Mouse (Mus musculus) heart, embryonic 15.5 days (tissue): Measurements from ENCODE around the gene Zbtb33. TPM values are rescaled to one million over a fixed set of nuclear protein-coding genes. Genes with fewer than 3 reads are reported as not detected.
"Not testable (repeated sequence)": the region's sequence is repeated elsewhere in the genome, so short reads cannot be mapped to it uniquely, and the experiment has no call there.

ENCODE experiments used
- ATAC-seq: fragments of 200-750 bp; cut with Nextera tagmentation; replicated peaks from 2 replicates; pipeline ENCODE4 v1.8.0; 2017; ENCODE audit warnings: low read depth, moderate TSS enrichment; ENCODE audit not compliant: insufficient number of reproducible peaks, insufficient read depth, low FRiP score
- H3K27ac ChIP-seq: fragments of 300-500 bp; sonication (generic); 2 replicates; pipeline ENCODE4 v1.5.1; 2015; ENCODE audit warnings: mild to moderate bottlenecking, inconsistent platforms
- H3K27me3 ChIP-seq: fragments of 300-500 bp; sonication (generic); 2 replicates; pipeline ENCODE4 v1.6.1; 2015; ENCODE audit warnings: inconsistent platforms
- H3K36me3 ChIP-seq: fragments of 300-500 bp; sonication (generic); 2 replicates; pipeline ENCODE4 v1.6.1; 2015; ENCODE audit warnings: mild to moderate bottlenecking, inconsistent platforms
- H3K4me1 ChIP-seq: fragments of 300-500 bp; sonication (generic); replicated peaks from 2 replicates; pipeline ENCODE4 v1.6.1; 2015; ENCODE audit warnings: inconsistent platforms
- H3K4me2 ChIP-seq: fragments of 300-500 bp; sonication (generic); 2 replicates; pipeline ENCODE4 v1.6.1; 2015; ENCODE audit warnings: inconsistent platforms, mild to moderate bottlenecking, moderate library complexity
- H3K4me3 ChIP-seq: fragments of 300-500 bp; sonication (generic); 2 replicates; pipeline ENCODE4 v1.5.1; 2015; ENCODE audit warnings: mild to moderate bottlenecking, inconsistent platforms
- H3K9ac ChIP-seq: fragments of 300-500 bp; sonication (generic); 2 replicates; pipeline ENCODE4 v1.6.1; 2015; ENCODE audit warnings: mild to moderate bottlenecking, inconsistent platforms
- H3K9me3 ChIP-seq: fragments of 300-500 bp; sonication (generic); replicated peaks from 2 replicates; pipeline ENCODE4 v1.6.1; 2016; ENCODE audit warnings: inconsistent platforms
- WGBS: fragments of 180-500 bp; shearing (Covaris S2); methylation state at CpG from one replicate; pipeline ENCODE4 v1.1.7; 2015; ENCODE audit warnings: mixed read lengths; 5-methylcytosine and 5-hydroxymethylcytosine counted together
- polyA plus RNA-seq: library from polyadenylated mRNA; unstranded; fragments of >200 nt; fragmentation: Nextera tagmentation; extraction: Ambion mirVana; gene quantifications from 2 replicates; pipeline ENCODE4 v1.2.1, GENCODE M21; 2015

The Zbtb33 gene
- 2.0 and 2.2 TPM in 2 replicates for polyA plus RNA-seq

DNA sequence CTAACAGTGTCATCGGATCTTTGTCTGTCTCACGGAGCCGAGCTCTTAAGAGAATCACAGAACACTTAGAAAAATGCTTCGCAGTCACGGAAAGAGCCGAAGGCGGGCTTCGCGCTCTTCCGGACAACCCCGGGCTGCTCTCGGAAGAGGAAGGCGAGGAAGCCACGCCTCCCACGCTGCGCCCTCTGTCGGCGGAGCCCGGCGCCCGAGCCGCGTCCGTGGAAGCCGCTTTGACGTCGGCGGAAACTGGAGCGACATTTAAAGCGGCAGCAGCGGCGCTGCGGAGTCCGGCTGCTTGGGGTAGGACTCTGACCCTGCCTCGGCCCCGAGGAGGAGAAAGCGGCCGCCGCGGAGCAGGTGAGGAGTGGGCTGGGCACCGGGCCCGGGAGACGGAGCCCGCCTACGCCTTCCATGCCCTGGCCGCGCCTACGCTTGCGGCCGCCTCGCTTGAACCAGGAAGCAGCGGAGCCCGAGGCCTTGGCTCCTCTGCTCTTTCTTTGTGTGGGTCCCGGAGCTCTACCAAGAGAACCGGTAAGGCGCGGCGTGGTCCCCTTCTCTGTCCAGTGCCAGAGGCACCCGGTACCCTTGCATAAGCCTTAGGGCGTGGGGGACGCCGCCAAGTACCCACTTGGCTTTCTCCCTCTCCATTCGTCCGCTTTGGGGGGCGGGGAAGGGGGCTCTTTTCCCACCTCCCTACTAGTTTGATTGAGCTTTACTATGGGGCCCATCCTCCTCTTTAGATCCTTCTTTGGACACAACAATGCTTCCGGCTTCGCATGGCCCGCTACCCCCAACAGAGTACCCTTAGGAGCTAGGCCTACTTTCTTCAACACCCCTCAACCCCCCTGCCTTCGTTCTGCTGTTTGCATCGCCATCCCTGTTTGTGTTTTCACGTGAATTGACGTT is at the start of gene Zbtb33:
Zbtb33 (plus strand) TSS at position 242 of the 906 bp plus-strand sequence.
- 10% methylated on average over 67 of the region's 72 CpGs for WGBS
- H3K9me3 ChIP-seq = no peaks in the 10 kb centered on the region
- H3K36me3 ChIP-seq = no peaks in the 10 kb centered on the region
- no peaks in the 10 kb centered on the region for H3K4me1 ChIP-seq
- H3K27me3 ChIP-seq = no peaks in the 10 kb centered on the region; the same call in 1 of the 2 replicates
- peak within 1 kb of the TSS; percentile 64 for H3K4me2 ChIP-seq
- H3K9ac ChIP-seq = peak within 1 kb of the TSS; percentile 78
- peak within 1 kb of the TSS; percentile 76 for H3K4me3 ChIP-seq
- peak; percentile 88 for ATAC-seq
- peak within 1 kb of the TSS; percentile 91 for H3K27ac ChIP-seq

DNA sequence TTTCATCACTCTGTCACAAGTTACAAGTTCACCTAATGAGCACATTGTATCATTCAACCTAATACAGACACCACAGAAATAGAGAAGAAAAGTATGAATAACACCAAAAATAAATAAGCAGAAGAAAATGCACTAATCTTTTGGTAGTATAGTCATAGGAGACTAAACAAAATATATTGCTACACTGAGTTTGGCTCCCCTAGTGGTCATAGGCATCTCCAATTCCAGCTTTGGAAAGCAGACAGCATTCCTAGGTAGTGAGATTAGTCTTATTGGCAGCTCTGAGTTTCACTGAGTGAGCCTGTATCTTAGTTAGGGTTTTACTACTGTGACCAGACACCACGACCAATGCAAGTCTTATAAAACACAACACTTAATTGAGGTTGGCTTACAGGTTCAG is 30.5 kb upstream of the Zbtb33 start:
- no peaks in the 10 kb centered on the region for H3K27me3 ChIP-seq
- no peaks in the 10 kb centered on the region for H3K9me3 ChIP-seq
- WGBS = 56% methylated on average over 1 of the region's 1 CpGs
- H3K4me3 ChIP-seq = no peak overlapping the region
- ATAC-seq = no peak
- H3K9ac ChIP-seq = no peak overlapping the region
- H3K36me3 ChIP-seq = no peaks in the 10 kb centered on the region
- H3K4me1 ChIP-seq = no peaks in the 10 kb centered on the region
- H3K4me2 ChIP-seq = no peak overlapping the region
- no peak overlapping the region for H3K27ac ChIP-seq

DNA sequence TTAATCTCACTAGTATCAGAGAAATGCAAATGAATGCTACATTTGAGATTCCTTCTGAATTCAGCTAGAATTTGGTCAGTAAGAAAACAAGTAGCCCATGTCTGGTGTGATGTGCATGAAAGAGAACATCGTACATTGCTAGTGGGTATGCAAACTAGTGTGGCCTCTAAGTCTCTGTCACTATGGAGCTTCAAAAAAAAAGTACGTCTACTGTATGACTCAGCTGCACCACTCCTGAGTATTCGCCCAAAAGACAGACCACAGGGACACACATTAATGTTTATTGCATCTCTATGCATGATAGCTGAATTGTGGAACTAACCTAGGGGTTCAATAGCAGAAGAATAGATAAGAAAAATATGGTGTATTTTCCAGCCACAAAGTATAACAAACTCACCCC is 24.3 kb upstream of the Zbtb33 start:
- H3K4me3 ChIP-seq = no peak overlapping the region
- no peaks in the 10 kb centered on the region for H3K36me3 ChIP-seq
- 76% methylated on average over 3 of the region's 3 CpGs for WGBS
- no peak for ATAC-seq
- H3K4me2 ChIP-seq = no peak overlapping the region
- no peaks in the 10 kb centered on the region for H3K4me1 ChIP-seq
- no peaks in the 10 kb centered on the region for H3K9me3 ChIP-seq
- H3K27ac ChIP-seq = no peak overlapping the region
- no peak overlapping the region for H3K9ac ChIP-seq
- no peaks in the 10 kb centered on the region for H3K27me3 ChIP-seq

DNA sequence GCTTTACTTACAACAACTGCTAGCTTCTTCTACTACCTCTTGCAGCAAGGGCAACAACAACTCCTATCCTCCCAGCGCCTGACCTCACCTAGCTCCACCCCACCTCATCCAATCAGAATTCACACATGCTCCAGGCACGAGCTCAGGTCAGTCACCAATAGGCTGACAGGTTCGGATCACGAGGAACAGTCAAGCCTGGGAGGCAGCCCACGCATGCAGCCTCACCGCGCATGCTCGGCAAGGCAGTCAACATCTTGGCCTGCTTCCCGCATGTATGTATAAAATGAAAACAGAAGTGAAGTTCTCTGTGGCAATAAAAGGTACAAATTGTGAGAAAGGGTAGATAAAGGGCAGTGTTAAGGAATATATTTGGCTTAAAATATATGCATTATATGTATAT is 23.5 kb upstream of the Zbtb33 start:
- 64% methylated on average over 9 of the region's 9 CpGs for WGBS
- ATAC-seq = no peak

DNA sequence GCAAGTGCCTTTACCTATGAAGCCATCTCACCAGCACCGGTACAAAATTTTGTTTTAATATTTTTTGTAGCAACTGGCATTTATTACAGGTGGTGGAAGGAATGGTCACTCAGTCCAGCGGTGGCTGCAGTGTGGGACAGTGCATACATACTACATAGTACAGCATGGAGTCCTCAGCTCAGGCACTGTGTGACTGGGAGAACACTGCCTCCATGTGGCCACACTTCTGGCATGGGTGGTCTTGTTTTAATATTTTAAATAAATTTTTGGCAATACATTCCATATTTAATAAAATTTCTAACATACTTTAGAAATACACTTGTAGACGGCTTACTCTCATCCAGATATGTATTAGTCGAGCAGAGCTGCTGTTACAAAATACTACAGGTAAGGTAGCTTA is 23.0 kb upstream of the Zbtb33 start:
- Histone ChIP-seq H3K9me3 (no peaks in the 10 kb centered on the region), H3K27ac (no peak overlapping the region), H3K4me3 (no peak overlapping the region), H3K36me3 (no peaks in the 10 kb centered on the region), H3K9ac (no peak overlapping the region), H3K27me3 (no peaks in the 10 kb centered on the region), H3K4me2 (no peak overlapping the region), H3K4me1 (no peaks in the 10 kb centered on the region)
- no peak for ATAC-seq
- WGBS = 71% methylated on average over 4 of the region's 4 CpGs

More for the DNA sequence above, 23.5 kb upstream of the Zbtb33 start:
- Histone ChIP-seq H3K27ac (no peak overlapping the region), H3K4me2 (no peak overlapping the region), H3K9ac (no peak overlapping the region), H3K4me1 (no peaks in the 10 kb centered on the region), H3K27me3 (no peaks in the 10 kb centered on the region), H3K36me3 (no peaks in the 10 kb centered on the region), H3K9me3 (no peaks in the 10 kb centered on the region), H3K4me3 (no peak overlapping the region)

DNA sequence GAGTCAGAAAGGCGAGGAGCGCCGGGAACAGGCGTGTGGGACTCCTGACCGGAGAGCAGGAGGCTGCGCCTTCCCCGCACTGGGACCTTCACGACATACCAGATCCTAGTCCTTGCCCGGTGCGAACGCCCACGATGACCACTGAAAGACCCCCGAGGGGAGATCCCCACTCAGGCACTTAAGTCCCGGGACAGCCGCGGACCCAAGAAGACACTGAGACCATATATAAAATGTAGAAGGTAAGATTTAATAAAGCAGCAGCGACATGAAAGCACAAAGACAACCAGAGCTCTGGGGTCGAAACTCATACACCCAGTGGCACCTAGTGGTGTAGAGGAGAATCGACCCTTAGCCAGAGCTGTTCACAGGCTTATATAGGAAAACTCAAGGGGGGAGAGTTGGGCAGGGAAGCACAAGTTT is 9.7 kb upstream of the Zbtb33 start:
- not testable (repeated sequence) for H3K36me3 ChIP-seq, H3K4me1 ChIP-seq, ATAC-seq, H3K27ac ChIP-seq, H3K9ac ChIP-seq, H3K27me3 ChIP-seq, H3K9me3 ChIP-seq
- Histone ChIP-seq H3K4me3 (peak overlapping the region; percentile 40), H3K4me2 (peak overlapping the region; percentile 83)
- WGBS = 22% methylated on average over 19 of the region's 19 CpGs

DNA sequence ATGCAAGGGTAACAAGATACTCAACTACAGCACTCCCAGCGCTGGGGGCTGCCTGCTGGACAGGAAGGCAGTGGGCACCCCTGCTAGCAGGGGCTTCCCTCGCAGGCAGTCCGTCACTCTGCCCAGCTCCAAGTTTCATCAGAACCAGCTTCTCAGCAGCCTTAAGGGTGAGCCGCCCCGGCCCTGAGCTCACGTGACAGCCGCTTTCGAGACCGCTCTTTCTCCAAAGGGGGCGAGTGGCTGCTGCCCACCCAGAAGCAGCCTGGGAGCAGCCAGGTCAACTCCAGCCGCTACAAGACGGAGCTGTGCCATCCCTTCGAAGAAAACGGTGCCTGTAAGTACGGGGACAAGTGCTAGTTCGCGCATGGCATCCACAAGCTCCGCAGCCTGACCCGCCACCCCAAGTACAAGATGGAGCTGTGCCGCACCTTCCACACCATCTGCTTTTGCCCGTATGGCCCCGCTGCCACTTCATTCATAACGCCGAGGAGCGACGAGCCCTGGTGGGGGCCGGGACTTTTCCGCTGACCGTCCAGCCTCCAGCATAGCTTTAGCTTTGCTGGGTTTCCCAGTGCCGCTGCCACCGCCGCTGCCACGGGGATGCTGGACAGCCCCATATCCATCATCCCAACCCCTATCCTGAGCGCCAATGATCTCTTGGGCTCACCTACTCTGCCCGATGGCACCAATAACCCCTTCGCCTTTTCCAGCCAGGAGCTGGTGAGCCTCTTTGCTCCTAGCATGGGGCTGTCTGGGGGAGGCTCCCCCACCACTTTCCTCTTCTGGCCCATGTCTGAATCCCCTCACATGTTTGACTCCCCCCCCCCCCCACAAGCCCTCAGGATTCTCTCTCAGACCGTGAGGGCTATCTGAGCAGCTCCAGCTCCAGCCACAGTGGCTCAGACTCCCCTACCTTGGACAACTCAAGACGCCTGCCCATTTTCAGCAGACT is 8.7 kb upstream of the Zbtb33 start:
- Histone ChIP-seq H3K9ac (peak overlapping the region; percentile 25), H3K27me3 (no peaks in the 10 kb centered on the region), H3K4me3 (peak overlapping the region; percentile 51), H3K4me2 (peak overlapping the region; percentile 83), H3K27ac (peak overlapping the region; percentile 6; the same call in 1 of the 2 replicates), H3K9me3 (no peaks in the 10 kb centered on the region), H3K4me1 (no peaks in the 10 kb centered on the region), H3K36me3 (no peaks in the 10 kb centered on the region)
- 22% methylated on average over 38 of the region's 38 CpGs for WGBS
- peak; percentile 55 for ATAC-seq

DNA sequence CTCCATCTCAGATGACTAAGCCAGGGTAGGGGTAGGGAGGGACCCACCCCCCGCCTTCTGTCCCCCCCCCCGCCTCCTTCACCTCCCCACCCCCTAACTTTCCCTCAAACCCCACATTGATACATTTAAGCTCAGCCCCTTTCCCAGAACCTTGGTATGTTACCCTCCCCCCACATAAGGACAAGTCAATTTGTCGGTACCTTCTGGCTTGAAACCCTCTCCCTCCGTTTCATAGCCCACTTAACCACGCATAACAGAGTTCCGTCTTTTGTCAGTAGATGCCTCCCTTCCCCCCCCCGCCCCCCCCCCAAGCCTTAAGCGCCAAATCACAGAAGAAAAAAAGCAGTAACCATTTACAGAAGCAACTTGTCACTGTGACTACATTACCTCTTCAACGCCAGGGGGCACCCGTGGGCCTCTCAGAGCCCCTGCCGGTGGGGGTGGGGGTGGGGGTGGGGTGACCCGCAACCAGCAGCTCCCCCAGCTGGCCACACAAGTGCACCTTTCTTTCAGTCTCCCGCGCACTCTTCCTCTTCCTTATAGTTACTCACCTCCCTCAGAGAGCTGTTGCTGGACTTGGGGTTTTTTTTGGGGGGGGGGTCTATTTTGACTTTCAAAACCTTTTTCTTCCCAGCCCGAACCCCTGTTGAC is 7.9 kb upstream of the Zbtb33 start:
- H3K9me3 ChIP-seq = no peaks in the 10 kb centered on the region
- no peaks in the 10 kb centered on the region; the same call in 1 of the 2 replicates for H3K27me3 ChIP-seq
- H3K4me3 ChIP-seq = peak overlapping the region; percentile 51; the same call in 1 of the 2 replicates
- 0 out of 2 replicates have a peak, but pooled peaks have one; percentile 53 for ATAC-seq
- WGBS = 12% methylated on average over 14 of the region's 15 CpGs
- peak overlapping the region; percentile 83 for H3K4me2 ChIP-seq
- H3K9ac ChIP-seq = no peak overlapping the region
- no peak overlapping the region for H3K27ac ChIP-seq
- H3K4me1 ChIP-seq = no peaks in the 10 kb centered on the region
- H3K36me3 ChIP-seq = no peaks in the 10 kb centered on the region

DNA sequence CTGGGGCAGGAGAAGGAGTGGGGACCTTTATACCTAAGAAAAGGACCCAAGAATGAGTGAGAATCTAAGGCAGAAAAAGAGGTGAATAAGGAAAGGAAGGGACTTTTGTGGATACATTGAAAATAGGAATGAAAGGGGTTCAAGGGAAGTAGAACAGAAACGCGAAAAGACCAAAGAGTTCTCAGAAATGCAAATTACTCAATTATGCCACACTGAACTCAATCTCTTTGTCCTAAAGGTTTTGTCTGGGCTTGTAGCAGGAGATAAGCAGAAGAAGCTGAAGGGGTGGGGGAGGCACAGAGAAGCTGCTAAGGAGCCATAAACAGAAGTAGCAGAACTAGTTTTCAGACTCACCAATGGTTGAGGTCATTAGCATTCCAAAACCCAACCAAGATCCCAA is 4.1 kb upstream of the Zbtb33 start:
- no peak overlapping the region for H3K4me3 ChIP-seq
- no peak overlapping the region for H3K27ac ChIP-seq
- H3K4me2 ChIP-seq = no peak overlapping the region
- no peaks in the 10 kb centered on the region for H3K36me3 ChIP-seq
- no peak overlapping the region for H3K9ac ChIP-seq
- no peaks in the 10 kb centered on the region for H3K4me1 ChIP-seq
- no peaks in the 10 kb centered on the region; the same call in 1 of the 2 replicates for H3K27me3 ChIP-seq
- ATAC-seq = no peak
- H3K9me3 ChIP-seq = no peaks in the 10 kb centered on the region
- whole genome bisulfite sequencing = 34% methylated on average over 2 of the region's 2 CpGs

DNA sequence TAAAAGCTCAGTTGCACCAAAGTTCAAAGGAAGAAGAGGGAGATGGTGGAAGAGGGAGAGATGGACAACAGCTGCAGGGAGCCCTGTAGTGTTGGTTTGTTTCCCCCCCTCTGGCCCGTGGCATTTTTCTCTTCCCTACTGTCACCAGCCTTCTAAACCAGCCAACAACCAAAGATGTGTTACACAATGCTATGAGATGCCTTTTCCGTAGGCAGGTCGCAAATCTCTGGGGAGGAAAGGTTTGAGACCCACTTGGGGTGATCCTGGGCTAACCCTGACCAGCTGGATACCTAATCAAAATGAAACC is 818 bp downstream of the Zbtb33 start:
- H3K9me3 ChIP-seq = no peaks in the 10 kb centered on the region
- ATAC-seq = no peak

DNA sequence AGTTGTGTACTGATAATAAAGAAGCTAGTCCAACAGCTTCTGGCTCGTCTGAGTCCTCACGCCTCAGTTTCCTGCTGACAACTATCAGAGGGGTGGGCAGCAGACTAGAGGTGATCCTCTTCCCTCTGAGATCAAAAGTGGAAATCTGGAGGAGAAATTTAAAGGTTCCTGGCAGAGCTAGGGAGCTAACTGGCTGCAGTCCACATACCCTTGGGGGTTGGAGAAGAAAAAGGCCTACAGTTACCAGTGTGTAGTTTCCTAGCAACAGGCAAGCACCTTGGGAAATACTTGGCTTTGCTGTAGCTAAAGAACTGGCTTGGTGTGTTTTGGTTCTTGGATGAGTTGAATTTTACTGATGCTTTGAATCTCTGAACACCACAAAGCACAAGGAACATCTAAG is 12.2 kb downstream of the Zbtb33 start:
- Histone ChIP-seq H3K9ac (no peak overlapping the region), H3K4me2 (no peak overlapping the region), H3K36me3 (no peaks in the 10 kb centered on the region), H3K4me3 (no peak overlapping the region), H3K27ac (no peak overlapping the region), H3K4me1 (no peaks in the 10 kb centered on the region), H3K27me3 (no peaks in the 10 kb centered on the region), H3K9me3 (no peaks in the 10 kb centered on the region)
- WGBS = 50% methylated on average over 2 of the region's 2 CpGs
- no peak for ATAC-seq

More for the DNA sequence above, 818 bp downstream of the Zbtb33 start:
- Histone ChIP-seq H3K36me3 (no peaks in the 10 kb centered on the region), H3K4me1 (no peaks in the 10 kb centered on the region), H3K4me2 (peak overlapping the region; percentile 64), H3K9ac (peak overlapping the region; percentile 78), H3K4me3 (peak overlapping the region; percentile 76), H3K27ac (peak overlapping the region; percentile 91), H3K27me3 (no peaks in the 10 kb centered on the region; the same call in 1 of the 2 replicates)
- WGBS = 26% methylated on average over 3 of the region's 3 CpGs
